Mouse (Mus musculus) myocyte (in vitro differentiated cells): ENCODE measurements around the gene Mplkip. TPM values are rescaled to one million over a fixed set of nuclear protein-coding genes. Genes with fewer than 3 reads are reported as not detected.

Experiments used
- H3K27me3 ChIP-seq: one replicate; pipeline ENCODE4 v1.6.1; 2011; ENCODE audit not compliant: control insufficient read depth, insufficient read depth, insufficient read length
- H3K36me3 ChIP-seq: one replicate; pipeline ENCODE4 v1.6.1; 2011; ENCODE audit not compliant: control insufficient read depth, insufficient read depth
- H3K4me2 ChIP-seq: one replicate; pipeline ENCODE4 v1.6.1; 2011; ENCODE audit warnings: low read depth, control low read depth
- H3K4me3 ChIP-seq: one replicate; pipeline ENCODE4 v1.5.1; 2011; ENCODE audit warnings: mild to moderate bottlenecking, control low read depth, moderate library complexity
- H3K79me2 ChIP-seq: one replicate; pipeline ENCODE4 v1.6.1; 2011; ENCODE audit not compliant: control insufficient read depth, insufficient read depth
- H3ac ChIP-seq: one replicate; pipeline ENCODE4 v1.6.1; 2011; ENCODE audit not compliant: control insufficient read depth, insufficient read length
- CEBPB ChIP-seq: IDR thresholded peaks from 2 replicates; pipeline ENCODE4 v1.6.1; 2011; ENCODE audit warnings: mild to moderate bottlenecking, moderate library complexity; ENCODE audit not compliant: poor library complexity, insufficient read depth, severe bottlenecking
- E2F4 ChIP-seq: IDR thresholded peaks from one replicate; pipeline ENCODE4 v1.6.1; 2011; ENCODE audit warnings: mild to moderate bottlenecking, control low read depth, moderate library complexity; ENCODE audit not compliant: insufficient read depth
- MAX ChIP-seq: IDR thresholded peaks from one replicate; pipeline ENCODE4 v1.6.1; 2011; ENCODE audit warnings: low read depth, mild to moderate bottlenecking, control low read depth
- MYOD1 ChIP-seq, 3 experiments: IDR thresholded peaks; one replicate each; pipeline ENCODE4 v1.6.1; 2011; ENCODE audit warnings: control low read depth in 2 of 3, low read depth in 2 of 3, mild to moderate bottlenecking in 2 of 3, moderate library complexity in 1 of 3; ENCODE audit not compliant: insufficient read length in 2 of 3, control insufficient read depth in 1 of 3
- MYOG ChIP-seq, 3 experiments: IDR thresholded peaks; one replicate each; pipeline ENCODE4 v1.6.1; 2011; ENCODE audit warnings: control low read depth in 2 of 3, low read depth in 2 of 3, mild to moderate bottlenecking in 2 of 3; ENCODE audit not compliant: insufficient read length in 2 of 3, control insufficient read depth in 1 of 3, insufficient read depth in 1 of 3
- POLR2A ChIP-seq: IDR thresholded peaks from one replicate; pipeline ENCODE4 v1.6.1; 2011; ENCODE audit warnings: low read depth, mild to moderate bottlenecking, control low read depth, moderate library complexity; ENCODE audit not compliant: insufficient read length
- POLR2AphosphoS2 ChIP-seq: IDR thresholded peaks from one replicate; pipeline ENCODE4 v1.6.1; 2011; ENCODE audit warnings: low read depth, control low read depth; ENCODE audit not compliant: insufficient read length
- REST ChIP-seq: IDR thresholded peaks from one replicate; pipeline ENCODE4 v1.6.1; 2011; ENCODE audit warnings: mild to moderate bottlenecking, control low read depth, moderate library complexity; ENCODE audit not compliant: insufficient read depth, insufficient read length
- SRF ChIP-seq: IDR thresholded peaks from one replicate; pipeline ENCODE4 v1.6.1; 2011; ENCODE audit warnings: low read depth; ENCODE audit not compliant: control insufficient read depth, insufficient read length
- TCF12 ChIP-seq: IDR thresholded peaks from one replicate; pipeline ENCODE4 v1.6.1; 2011; ENCODE audit warnings: mild to moderate bottlenecking, control low read depth; ENCODE audit not compliant: poor library complexity, insufficient read depth, severe bottlenecking
- TCF3 ChIP-seq: IDR thresholded peaks from one replicate; pipeline ENCODE4 v1.6.1; 2011; ENCODE audit warnings: low read depth, control low read depth; ENCODE audit not compliant: insufficient read length
- USF1 ChIP-seq: IDR thresholded peaks from one replicate; pipeline ENCODE4 v1.6.1; 2011; ENCODE audit warnings: low read depth, mild to moderate bottlenecking, control low read depth, moderate library complexity
- polyA plus RNA-seq: library from polyadenylated mRNA; unstranded; fragments of >200 nt; fragmentation: generic; extraction: Trizol; gene quantifications from one replicate; pipeline ENCODE4 v1.2.1, GENCODE M21; 2012; ENCODE audit warnings: missing spikeins

The Mplkip gene
- polyA plus RNA-seq, 1 experiment = 10.3 TPM

- peaks cover 55% of the 10 kb centered on the region for H3K79me2 ChIP-seq
- no peaks in the 10 kb centered on the region for H3K27me3 ChIP-seq
- TF ChIP-seq TCF12 (no peak), MAX (no peak), POLR2AphosphoS2 (no peak), USF1 (no peak), MYOG (IDR thresholded peaks at IDR 0.05; ENCODE audit: control insufficient read depth in 1 of 3, insufficient read depth in 1 of 3, insufficient read length in 2 of 3, low read depth in 2 of 3) (no peak), CEBPB (no peak), SRF (no peak)
- no peak overlapping the region for H3K4me2 ChIP-seq
- no peak overlapping the region for H3K4me3 ChIP-seq
- H3ac ChIP-seq = no peak overlapping the region
- H3K36me3 ChIP-seq = no peaks in the 10 kb centered on the region
These were observed 5.2 kb downstream of the Mplkip start for GRCm38 (mm10) chr13:17700090-17700715.

- Histone ChIP-seq H3K27me3 (no peaks in the 10 kb centered on the region), H3K4me2 (no peak overlapping the region), H3K4me3 (no peak overlapping the region), H3K36me3 (no peaks in the 10 kb centered on the region), H3ac (no peak overlapping the region), H3K79me2 (peaks cover 53% of the 10 kb centered on the region)
- no peak for TF ChIP-seq USF1
- no peak for TF ChIP-seq E2F4
- no peak for TF ChIP-seq MAX
- TF ChIP-seq MYOD1 (IDR thresholded peaks at IDR 0.05; ENCODE audit: control insufficient read depth in 1 of 3, insufficient read length in 2 of 3, low read depth in 2 of 3) = no peak
- no peak for TF ChIP-seq CEBPB
- TF ChIP-seq SRF = no peak
- TF ChIP-seq TCF12 = no peak
- TF ChIP-seq MYOG (IDR thresholded peaks at IDR 0.05; ENCODE audit: control insufficient read depth in 1 of 3, insufficient read depth in 1 of 3, insufficient read length in 2 of 3, low read depth in 2 of 3) = no peak
- no peak for TF ChIP-seq POLR2AphosphoS2
These were observed 6.3 kb downstream of the Mplkip start for GRCm38 (mm10) chr13:17701322-17701721.

GRCm38 (mm10) chr13:17702311-17702710, 7.3 kb downstream of the Mplkip start:
- Histone ChIP-seq H3K4me2 (no peak overlapping the region), H3K27me3 (no peaks in the 10 kb centered on the region), H3K36me3 (no peaks in the 10 kb centered on the region), H3ac (no peak overlapping the region), H3K79me2 (peaks cover 43% of the 10 kb centered on the region), H3K4me3 (no peak overlapping the region)
- no peak for TF ChIP-seq MYOD1 (IDR thresholded peaks at IDR 0.05; ENCODE audit: control insufficient read depth in 1 of 3, insufficient read length in 2 of 3, low read depth in 2 of 3)

GRCm38 (mm10) chr13:17705188-17705826, 10.3 kb downstream of the Mplkip start:
- TF ChIP-seq MYOD1 (IDR thresholded peaks at IDR 0.05; ENCODE audit: control insufficient read depth in 1 of 3, insufficient read length in 2 of 3, low read depth in 2 of 3) = no peak
- TF ChIP-seq SRF = no peak
- TF ChIP-seq MYOG (IDR thresholded peaks at IDR 0.05; ENCODE audit: control insufficient read depth in 1 of 3, insufficient read depth in 1 of 3, insufficient read length in 2 of 3, low read depth in 2 of 3) = no peak
- no peak for TF ChIP-seq POLR2A
- TF ChIP-seq REST = no peak
- no peak for TF ChIP-seq TCF3
- no peak for TF ChIP-seq CEBPB
- no peak for TF ChIP-seq MAX
- TF ChIP-seq TCF12 = no peak
- no peak for TF ChIP-seq POLR2AphosphoS2
- no peak for TF ChIP-seq E2F4
- no peak for TF ChIP-seq USF1
- Histone ChIP-seq H3K4me2 (peak overlapping the region; percentile 41), H3K36me3 (no peaks in the 10 kb centered on the region)

GRCm38 (mm10) chr13:17708784-17709311, 13.9 kb downstream of the Mplkip start:
- H3K36me3 ChIP-seq = no peaks in the 10 kb centered on the region
- no peak overlapping the region for H3K4me2 ChIP-seq
- no peak overlapping the region for H3ac ChIP-seq
- H3K4me3 ChIP-seq = no peak overlapping the region
- H3K79me2 ChIP-seq = peaks cover 20% of the 10 kb centered on the region
- H3K27me3 ChIP-seq = no peaks in the 10 kb centered on the region
- no peak for TF ChIP-seq REST
- no peak for TF ChIP-seq POLR2AphosphoS2
- no peak for TF ChIP-seq E2F4

More at GRCm38 (mm10) chr13:17705188-17705826, 10.3 kb downstream of the Mplkip start:
- no peaks in the 10 kb centered on the region for H3K27me3 ChIP-seq
- peaks cover 25% of the 10 kb centered on the region for H3K79me2 ChIP-seq
- no peak overlapping the region for H3K4me3 ChIP-seq
- no peak overlapping the region for H3ac ChIP-seq
